Mouse (Mus musculus): ENCODE data around the gene Shc2.

The Shc2 gene

DNA sequence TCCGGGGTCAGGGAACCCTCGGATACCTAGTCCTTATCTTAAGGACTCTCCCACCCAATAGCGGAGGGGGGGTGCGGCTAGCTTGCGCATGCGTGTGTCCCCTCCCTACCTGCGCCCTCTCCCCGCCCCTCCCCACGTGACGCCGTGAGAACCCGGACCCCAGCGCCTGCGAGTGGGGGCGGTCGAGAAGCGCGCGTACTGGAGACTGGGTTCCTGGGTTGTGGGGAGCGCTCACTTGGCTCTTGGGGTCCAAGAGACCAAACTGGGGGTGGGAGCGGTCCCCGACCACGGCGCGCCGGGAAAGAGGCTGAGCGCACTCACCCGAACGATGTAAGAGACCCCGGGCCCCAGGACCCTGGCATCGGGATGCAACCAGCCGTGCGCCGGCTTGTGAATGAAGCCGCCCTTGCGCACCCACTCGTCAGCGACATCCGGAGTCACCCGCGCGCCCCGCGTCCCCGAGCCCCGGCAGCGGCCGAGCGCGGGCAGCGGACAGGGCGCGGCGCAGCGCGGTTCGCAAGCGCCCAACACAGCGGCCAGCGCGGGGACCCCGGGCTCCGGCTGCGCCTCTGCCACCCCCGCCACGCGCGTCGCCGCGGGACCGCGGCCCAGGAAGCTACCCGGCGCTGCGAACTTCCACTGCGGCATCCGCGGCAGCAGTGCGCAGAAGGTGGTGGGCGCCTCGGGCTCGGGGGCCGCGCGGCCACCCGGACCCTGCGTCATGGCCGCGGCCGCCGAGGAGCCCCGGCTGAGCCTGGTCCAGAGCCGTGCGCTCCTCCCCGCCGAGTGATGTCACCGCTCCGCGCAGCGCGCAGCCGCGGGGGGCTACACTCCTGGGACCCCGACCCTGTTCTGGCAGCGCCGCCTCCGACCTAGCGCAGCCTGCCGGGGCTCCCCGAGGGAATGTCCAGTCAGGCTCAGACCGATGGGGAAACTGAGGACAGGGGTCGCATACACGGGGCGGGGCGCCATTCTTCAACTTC, at the start of gene Shc2:
Shc2 (minus strand) TSS at position 791 of the 983 bp plus-strand sequence.
- peak; percentile 89 for DNase-seq

DNA sequence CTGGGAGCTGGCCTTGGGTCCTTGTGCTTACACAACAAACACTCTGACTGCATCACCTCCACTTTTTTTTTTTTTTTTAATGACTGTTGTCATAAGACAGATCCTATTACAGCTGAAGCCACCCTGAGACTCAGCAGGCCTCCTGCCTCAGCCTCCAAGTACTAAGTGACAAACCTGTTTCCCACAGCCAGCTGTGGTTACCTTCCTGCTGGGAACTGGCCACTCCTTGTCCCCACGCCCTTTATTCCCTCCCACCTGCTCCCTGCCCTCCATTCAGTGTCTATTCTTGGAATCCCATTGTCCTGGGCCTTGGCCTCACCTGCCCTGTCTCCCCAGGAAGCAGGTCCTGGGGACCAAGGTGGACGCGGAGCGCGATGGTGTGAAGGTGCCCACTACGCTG, 49.8 kb upstream of the Shc2 start:
- no peak for DNase-seq

DNA sequence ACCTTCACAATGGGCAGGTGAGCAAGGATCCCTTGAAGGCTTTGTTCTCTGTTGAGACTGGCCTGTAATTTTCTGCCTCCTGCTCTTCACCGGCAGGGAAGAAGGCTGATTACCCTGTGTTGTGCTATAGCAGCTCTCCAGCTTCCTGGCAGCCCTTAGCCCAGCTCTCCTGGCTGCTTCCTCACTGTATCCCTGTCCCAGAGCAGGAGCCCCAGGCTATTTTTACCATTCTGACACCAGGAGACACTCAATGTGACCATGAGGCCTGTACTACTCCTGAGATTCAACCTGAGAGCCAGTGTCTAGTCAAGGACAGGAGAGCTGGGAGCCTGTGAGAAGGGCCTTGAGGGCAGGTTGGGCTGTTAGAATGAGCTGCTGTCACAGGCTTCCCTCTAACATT, 49.0 kb upstream of the Shc2 start:
- no peak for DNase-seq

DNA sequence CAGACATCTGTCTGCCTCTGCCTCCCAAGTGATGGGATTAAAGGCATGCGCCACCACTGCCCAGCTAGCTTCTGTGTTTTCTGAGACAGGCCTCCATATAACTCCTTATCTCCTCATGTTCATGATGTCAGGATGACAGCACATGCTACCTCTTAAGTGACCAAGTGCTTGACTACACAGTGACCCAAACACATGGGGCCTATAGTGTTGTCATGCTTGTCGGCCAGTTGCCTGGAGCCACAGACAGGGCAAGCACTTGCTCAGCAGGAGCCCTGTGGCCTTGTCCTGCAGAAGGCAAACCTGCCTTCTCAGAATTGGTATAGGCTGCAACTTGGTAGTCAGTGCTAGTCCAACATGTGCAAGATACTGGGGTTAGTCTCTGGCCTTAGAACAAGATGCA, 48.5 kb upstream of the Shc2 start:
- DNase-seq: no peak

DNA sequence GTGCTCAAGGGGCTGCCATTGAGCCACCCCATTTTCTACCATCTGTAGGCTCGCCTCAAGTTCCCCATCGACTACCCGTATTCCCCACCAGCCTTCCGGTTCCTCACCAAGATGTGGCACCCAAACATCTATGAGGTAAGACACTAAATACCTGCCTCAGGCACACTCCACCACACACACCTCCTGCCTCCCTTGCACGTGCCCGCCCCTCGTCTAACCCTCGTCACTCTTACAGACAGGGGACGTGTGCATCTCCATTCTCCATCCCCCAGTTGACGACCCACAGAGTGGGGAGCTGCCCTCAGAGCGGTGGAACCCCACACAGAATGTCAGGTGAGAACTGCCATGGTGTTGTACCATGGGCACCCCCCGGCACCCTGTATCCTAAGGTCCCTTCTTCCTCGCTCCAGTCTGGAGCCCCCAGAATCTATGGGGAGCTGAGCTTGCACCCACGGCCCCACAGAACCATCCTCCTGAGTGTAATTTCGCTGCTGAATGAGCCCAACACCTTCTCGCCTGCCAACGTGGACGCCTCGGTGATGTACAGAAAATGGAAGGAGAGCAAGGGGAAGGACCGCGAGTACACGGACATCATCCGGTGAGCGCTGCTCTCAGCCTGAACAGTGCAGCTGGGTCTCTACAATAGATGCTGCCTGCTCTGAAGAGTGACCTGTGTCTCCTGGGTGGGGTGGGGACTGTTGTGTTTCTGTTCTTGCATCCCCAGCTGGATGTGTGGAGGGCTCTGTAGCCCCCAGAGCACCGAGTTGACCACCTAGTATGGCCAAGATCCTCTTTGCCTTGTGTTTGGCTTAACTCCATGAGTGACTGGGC, 47.3 kb upstream of the Shc2 start:
- no peak for DNase-seq

DNA sequence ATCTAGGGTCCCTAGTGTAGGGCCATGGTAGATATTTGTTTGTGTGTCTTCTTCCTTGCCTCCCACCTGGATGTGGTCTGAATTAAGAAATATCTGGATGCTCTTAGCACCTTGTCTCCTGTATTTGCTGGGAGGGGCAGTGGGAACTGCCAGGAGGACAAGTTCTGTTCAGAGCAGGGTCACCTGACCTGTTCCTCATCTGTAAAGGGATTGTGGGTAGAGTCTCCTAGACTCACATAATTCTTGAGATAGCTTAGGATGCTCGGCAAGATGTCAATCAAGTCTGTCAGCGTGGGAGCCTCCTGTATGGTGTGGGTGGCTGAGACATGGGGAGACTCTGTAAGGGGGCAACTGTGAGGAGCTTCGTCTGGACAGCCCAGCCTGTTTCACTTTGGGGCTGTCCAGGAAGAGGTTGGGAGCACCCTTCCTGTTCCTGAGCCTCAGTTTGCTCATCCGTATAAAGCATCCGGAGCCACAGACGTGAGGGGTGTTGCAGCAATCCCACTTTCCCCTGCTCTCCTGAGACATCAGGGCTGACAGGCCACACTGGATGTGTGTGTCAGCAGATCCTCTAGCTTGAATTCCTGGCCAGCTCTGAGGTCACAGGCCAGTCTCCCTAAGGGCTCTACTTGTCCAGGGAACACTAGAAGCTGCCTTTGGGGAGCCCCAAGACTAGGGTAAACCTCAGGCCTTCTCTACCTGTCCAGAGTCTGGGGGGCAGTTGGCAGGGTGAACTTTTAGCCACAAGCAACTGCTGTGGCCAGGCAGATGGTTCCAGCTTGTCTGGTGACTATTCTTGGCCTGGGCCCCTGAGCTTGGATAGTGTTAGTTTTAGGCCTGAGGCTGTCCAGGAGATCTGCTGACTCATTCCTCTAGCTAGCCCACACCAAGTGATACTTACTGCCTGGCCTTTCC, 46.3 kb upstream of the Shc2 start:
- DNase-seq: no peak

DNA sequence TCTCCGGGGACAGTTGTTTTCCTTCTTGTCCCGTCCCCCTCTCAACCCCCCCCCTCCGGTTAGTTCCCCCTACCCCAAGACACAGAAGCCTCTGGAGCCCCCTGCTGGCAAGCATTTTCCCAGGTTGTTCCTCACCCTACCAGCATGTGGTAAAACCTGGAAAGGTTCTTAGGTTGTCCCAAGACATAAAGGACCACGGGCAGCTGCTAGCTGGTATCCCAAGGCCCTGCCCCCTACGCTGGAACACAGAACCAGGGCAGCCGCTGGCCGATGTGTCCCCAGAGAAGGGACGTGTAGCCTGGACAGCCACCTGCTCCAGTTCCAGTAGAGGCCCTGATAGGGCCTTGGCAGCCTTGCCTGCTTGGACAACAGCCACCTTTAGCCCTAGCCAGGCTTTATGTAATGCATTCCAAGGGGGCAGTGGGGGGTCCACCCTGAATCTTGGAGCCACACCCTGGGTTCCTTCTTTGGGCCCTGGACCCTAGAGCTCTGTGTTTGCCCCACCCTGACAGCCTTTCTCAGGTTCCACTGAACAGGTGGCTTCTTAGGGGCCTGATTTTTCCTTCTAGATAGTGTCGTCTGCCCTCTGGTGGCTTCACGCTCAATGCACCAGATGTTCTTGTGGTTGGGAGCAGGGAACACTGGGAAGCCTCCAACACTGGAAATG, 45.3 kb upstream of the Shc2 start:
- DNase-seq: no peak

DNA sequence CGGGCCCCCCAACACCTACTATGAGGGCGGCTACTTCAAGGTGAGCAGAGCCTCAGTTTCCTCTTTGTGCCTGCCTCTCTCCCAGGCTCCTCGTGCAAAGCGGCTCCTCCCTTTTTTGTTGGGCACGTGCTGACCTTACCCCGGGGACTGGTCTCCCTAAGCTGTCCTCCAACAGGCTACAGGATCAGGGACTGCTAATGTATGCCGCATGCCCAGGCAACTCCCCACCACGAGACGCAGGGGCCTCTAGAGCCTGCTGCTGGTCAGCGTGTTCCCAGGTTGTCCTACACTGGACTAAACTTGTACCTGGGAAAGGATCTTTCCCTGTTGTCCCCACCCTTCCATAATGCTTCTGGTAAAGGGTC, 44.8 kb upstream of the Shc2 start:
- DNase-seq: no peak

DNA sequence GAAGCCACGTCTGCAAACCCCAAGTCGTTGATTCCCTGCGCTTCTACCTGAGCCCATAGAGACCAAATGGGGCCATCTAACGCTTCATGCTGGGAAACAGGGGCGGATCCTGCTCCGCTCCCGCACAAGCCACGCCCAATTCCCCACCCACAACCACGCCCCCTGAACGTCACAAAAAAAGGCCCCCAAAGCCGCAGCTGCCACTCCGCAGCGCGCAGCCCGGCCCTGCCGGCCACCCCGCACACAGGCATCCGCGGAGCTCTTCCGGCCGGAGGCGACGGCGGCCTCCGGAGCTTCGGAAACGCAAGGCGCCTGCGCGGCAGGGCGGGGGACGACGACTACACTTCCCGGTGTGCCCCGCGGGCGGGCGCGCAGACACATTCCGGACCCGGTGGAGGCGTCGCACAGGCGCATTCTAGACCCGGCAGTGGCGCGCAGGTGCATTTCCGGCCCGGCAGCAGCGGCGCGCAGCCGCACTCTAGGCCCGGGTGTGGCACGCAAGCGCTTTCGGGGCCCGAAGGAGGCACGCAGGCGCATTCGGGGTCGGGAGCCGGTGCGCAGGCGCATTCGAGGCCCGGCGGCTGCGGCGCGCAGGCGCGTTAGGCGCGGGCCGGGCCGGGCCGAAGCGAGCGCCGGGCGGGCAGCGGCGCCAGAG, 44.0 kb upstream of the Shc2 start, which contains the start of gene Cdc34:
Cdc34 (plus strand) TSS at position 605 of the 655 bp plus-strand sequence.
- peak; percentile 100 for DNase-seq

DNA sequence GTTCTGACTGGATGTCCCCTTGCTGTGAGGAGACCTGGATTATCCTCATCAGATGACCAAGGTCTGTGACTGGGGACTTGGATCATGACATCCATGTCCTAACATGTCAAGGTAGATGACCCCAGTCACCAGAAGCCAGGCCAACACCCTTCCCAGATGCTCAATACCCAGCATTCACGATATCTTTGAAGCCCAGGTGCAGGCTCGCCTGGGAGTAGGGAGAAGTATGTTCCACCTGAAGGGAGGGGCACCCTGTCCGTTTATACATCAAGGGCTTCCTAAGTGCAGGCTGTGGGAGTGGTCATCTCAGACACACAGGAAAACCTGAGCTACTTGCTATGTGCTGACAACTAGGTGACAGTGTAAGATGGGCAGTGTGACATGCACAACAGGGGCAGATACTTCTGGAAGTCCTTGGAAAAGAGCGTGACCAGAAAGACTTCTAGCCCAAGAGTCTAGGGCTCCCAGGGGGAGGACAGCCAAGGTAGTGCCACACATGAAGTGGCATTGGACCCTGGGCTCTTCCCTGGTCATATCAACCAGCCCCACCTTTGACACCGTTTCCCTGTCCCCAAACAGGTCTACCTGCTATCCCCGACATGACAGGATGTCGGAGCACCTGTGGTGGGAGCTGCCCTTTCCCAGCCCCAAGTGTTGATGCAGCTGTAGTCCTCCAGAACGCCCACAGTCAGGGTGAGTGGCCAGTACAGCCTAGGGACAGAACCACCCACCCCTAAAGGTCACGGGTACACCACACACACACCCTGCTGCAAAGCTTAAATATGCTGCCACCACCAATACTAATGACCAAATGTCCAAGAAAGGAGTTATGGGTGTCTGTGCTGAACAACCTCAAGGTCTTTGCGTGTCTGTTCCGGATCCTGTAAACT, 43.1 kb upstream of the Shc2 start:
- DNase-seq: no peak

DNA sequence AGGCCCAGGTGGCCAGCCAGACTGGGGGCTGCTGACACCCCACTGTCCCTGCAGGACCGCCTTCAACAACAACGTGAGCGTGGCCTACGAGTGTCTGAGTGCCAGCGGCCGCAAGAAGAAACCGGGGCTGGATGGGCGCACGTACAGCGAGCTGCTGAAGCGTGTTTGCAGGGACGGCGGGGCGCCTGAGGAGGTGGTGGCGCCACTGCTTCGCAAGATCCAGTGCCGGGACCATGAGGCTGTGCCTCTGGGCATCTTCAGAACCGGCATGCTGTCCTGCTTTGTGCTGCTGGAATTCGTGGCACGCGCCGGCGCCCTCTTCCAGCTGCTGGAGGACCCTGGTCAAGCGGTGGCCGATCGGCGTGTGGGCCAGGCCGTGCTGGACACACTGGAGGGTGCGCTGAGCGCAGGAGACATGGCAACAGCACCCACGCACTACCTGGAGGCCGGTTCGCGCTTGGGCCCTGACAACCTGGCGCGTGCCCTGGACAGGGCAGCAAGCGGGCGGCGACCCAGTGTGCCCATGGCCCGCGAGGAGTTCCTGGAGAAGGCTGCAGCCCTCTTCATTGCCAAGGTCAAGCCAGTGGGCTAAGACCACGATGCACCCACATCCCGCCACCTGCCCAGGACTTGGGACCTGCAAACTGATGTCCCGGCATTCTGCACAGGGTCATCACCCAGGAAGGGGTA, 37.8 kb upstream of the Shc2 start:
- no peak for DNase-seq

DNA sequence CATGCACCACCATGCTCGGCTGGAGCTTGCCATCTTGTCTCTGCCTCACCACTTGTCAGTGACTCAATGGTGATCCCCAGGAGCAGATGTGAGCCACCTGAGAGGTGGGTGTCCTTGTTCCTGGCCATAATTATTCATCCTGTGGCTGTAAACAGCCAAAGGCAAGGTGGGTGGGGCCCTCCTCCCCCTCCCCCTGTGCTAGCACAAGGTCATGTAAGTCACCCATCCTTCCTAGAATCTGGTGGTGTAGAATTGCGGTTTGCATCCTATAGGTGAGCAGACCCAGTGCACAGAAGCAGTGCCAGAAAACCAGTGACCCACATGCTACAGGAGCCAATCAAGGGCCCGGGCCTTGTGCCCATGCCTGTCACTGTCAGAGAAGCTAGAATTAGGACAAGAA, 35.3 kb upstream of the Shc2 start:
- no peak for DNase-seq

DNA sequence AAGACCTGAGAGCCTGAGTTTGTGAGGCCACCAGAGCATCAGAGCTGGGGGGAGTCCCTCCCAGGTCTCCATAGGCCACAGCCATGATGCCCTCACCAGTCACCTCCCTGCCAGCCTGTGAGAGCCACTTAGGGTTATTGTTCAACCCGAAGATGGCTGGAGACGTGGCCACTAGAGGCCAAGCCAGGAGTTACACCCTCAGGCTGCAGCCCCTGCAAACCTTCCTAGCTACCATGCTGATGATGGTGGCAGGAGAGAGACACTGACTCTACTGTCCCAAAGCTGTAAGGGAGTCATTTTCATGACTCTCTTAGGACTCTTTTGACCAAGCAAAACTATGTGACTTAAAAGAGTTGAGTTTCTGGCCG, 34.4 kb upstream of the Shc2 start:
- no peak for DNase-seq

DNA sequence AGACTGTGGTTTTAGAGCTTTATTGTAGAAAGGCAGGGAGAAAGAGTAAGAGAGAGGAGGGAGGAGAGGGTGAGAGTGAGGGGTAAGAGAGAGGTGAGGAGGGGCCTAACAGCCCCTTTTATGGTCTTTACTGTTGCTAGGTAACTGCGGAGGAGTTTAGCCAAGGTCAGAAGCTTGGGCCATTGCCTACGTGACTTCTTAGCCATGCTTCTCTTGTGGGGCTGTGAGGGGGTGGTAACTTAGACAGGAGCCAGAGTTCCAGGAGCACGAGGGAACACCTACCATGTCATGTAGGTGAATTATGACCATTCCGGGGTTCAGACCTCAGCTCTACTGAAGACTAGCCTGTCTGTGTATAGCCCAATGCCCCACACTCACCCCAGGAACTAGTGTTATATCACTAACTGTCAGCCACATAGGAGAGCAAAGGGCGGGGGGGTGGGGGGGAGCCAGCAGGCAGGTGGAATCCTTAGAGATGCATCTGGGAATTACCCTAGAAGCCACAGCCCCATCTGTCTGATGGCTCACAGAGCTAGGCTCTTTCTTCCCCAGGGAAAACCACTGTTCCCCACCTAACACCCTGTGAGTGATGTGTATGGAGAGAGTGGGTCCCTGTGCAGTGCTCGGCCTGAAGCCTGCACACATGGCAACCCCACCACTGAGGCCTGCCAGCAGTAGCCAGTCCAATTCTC, 33.8 kb upstream of the Shc2 start:
- DNase-seq: no peak

DNA sequence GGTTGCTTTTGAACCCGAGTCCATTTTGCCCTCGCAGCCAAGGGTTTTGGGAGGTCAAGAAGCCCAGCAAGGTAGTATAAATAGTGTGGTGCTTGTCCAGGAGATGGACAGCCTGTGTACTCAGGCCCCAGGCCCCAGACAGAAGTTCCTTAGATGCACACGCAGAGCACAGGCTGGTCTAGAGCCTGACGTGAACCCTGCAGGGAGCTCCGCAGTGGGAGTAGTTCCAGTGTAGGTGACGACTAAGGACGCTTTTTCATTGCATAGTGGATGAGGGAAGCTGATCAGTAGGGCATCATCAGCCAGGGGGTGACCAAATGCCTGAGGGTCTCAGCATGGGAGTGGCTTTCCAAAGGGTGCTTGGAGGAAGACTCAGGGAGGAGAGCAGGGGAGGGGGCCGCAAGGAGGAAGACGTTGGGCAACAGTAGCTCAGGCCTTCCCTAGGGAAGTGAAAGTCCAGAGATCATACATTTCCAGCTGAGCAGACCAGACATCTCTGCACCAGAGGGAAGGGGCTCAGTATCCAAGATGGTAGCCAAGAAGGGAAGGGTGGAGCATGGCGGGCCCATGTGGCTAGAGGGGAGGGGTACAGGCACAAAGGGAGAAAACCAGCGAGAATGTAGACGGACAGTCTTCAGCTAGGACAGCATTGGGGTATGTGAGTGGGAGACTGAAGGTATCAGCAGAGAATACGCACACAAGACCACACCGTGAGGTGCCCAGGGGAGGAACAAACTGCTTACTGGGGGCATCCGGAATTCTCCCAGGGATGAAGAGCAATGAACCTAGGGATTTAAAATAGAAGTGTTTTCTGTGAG, 32.6 kb upstream of the Shc2 start:
- no peak for DNase-seq

DNA sequence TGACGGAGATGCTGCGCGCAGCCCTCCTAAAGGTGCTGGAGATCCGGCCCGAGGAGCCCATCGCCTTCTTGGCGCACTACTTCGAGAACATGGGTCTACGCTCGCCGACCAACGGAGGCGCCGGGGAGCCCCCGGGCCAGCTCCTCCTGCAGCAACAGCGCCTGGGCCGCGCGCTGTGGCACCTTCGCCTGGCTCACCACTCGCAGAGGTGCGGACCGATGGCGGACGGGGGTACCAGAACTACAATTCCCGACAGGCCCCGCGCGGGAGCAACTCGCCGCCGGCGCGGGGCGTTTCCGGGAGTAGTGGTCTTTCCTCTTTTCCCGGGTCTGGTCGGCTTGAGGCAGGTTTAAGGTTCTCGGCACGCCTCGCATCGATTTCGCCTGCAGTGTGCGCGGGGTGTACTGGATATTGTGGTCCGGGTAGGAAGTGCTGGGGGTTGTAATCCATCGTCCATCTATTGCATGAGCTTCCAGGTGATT, 31.9 kb upstream of the Shc2 start:
- DNase-seq: peak; percentile 84

DNA sequence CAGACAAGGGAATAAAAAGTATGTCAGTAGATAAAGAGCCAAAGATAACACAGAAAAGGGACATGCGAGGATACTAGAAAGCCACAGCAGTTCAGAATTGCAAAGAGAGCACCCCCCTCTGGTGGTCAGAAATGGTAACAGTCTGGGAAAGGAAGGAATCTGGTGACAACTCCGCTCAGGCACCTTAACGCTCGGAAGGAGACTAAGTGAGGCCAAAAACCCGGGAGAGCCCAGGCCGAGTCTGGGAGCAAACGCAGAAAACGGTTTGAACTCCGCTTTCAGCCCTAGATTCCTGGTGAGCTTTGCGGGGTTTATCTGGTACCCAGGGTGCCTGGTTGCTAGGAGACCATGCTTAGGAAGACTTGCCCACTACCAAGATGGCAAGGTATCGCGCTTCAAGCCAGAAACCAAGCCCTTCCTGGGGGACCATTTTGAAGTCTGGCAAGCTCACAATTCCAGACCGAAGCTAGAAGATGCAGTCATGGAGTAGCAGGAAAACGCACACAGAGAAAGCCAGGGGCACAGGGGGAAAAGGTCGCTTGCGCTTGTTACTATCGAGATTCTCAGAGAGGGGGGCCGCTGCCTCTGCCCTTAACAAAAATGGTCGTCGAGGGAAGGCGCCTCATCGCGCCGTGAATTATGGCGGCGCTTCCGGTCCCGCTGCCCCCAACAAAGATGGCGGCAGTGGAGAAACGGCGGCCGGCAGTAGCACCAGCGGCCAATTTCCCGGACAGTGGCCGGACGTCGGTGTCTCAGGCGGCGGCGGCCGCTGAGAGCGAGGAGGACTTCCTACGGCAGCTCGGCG, 31.3 kb upstream of the Shc2 start, which contains the start of gene Tpgs1:
Tpgs1 (plus strand) TSS at position 599 of the 805 bp plus-strand sequence.
- peak; percentile 93 for DNase-seq

Measured in right cerebral cortex, adult 18-20 months (tissue).